Mouse (Mus musculus) gastrocnemius, postnatal 14 days (tissue): ENCODE measurements at regions not wholly inside any gene's neighbourhood (a gene's known extent, or its start where the extent isn't known, plus 50 kb on each side); places are given as distances from the start of the nearest gene placed in this dataset.

Experiments
- DNase-seq: peaks from one replicate; pipeline ENCODE4 v3.0.0; 2021; ENCODE audit warnings: mixed read lengths
- intact Hi-C: fragments of 180-260 bp; cut with DNase I; formaldehyde crosslinking; loops from one replicate; pipeline ENCODE4 v1.15.1; 2025; ENCODE audit warnings: low total_unique reads

- DNase-seq = no peak
- intact Hi-C loops = no loop called here
Observed at GRCm38 (mm10) chr5:46643009-46643408, 785.6 kb upstream of the Lcorl start.

- DNase-seq = no peak
- intact Hi-C loops = no loop called here
Observed at GRCm38 (mm10) chr5:46635116-46635668, 777.8 kb upstream of the Lcorl start.
